Mouse (Mus musculus) G1E (cell line): ENCODE measurements at regions not wholly inside any gene's neighbourhood (a gene's known extent, or its start where the extent isn't known, plus 50 kb on each side); places are given as distances from the start of the nearest gene placed in this dataset.

Experiments
- ATAC-seq: 2 replicates; pipeline ENCODE4 v1.8.0; 2016; ENCODE audit warnings: mild to moderate bottlenecking; ENCODE audit not compliant: insufficient number of reproducible peaks, poor library complexity, low FRiP score, severe bottlenecking; ENCODE audit errors: extremely low read depth
- DNase-seq: peaks from one replicate; pipeline ENCODE4 v3.0.0; 2012; ENCODE audit warnings: low spot score
- H3K27me3 ChIP-seq: 2 replicates; pipeline ENCODE4 v1.6.1; 2012; ENCODE audit warnings: mild to moderate bottlenecking, low read length, inconsistent platforms; ENCODE audit not compliant: insufficient read depth
- H3K36me3 ChIP-seq: replicated peaks from 2 replicates; pipeline ENCODE3; 2012; ENCODE audit warnings: mild to moderate bottlenecking, inconsistent platforms
- H3K4me1 ChIP-seq: 2 replicates; pipeline ENCODE4 v1.6.1; 2012; ENCODE audit warnings: low read depth, low read length, inconsistent platforms, mixed read lengths; ENCODE audit not compliant: insufficient read depth
- H3K4me3 ChIP-seq: 2 replicates; pipeline ENCODE4 v1.5.1; 2012; ENCODE audit warnings: low read depth, mild to moderate bottlenecking, inconsistent platforms, low read length, moderate library complexity, mixed read lengths
- H3K9me3 ChIP-seq: replicated peaks from 2 replicates; pipeline ENCODE4 v1.6.1; 2012; ENCODE audit warnings: inconsistent platforms
- CTCF ChIP-seq: IDR thresholded peaks from 2 replicates; pipeline ENCODE4 v1.5.1; 2012; ENCODE audit warnings: low read depth, low read length, inconsistent platforms, mixed read lengths
- GATA1 ChIP-seq: IDR thresholded peaks from 2 replicates; pipeline ENCODE4 v1.6.1; 2012; ENCODE audit warnings: borderline replicate concordance, low read length, inconsistent platforms, mixed read lengths
- GATA2 ChIP-seq: IDR thresholded peaks from 2 replicates; pipeline ENCODE4 v1.6.1; 2012; ENCODE audit warnings: low read depth, low read length, inconsistent platforms, borderline replicate concordance
- POLR2AphosphoS5 ChIP-seq: IDR thresholded peaks from 2 replicates; pipeline ENCODE4 v1.6.1; 2012; ENCODE audit warnings: low read depth, low read length, inconsistent platforms; ENCODE audit not compliant: insufficient replicate concordance
- TAL1 ChIP-seq: conservative IDR thresholded peaks from 2 replicates; pipeline ENCODE4 v1.6.1; 2012; ENCODE audit warnings: low read depth, low read length, inconsistent platforms, mixed read lengths

DNA sequence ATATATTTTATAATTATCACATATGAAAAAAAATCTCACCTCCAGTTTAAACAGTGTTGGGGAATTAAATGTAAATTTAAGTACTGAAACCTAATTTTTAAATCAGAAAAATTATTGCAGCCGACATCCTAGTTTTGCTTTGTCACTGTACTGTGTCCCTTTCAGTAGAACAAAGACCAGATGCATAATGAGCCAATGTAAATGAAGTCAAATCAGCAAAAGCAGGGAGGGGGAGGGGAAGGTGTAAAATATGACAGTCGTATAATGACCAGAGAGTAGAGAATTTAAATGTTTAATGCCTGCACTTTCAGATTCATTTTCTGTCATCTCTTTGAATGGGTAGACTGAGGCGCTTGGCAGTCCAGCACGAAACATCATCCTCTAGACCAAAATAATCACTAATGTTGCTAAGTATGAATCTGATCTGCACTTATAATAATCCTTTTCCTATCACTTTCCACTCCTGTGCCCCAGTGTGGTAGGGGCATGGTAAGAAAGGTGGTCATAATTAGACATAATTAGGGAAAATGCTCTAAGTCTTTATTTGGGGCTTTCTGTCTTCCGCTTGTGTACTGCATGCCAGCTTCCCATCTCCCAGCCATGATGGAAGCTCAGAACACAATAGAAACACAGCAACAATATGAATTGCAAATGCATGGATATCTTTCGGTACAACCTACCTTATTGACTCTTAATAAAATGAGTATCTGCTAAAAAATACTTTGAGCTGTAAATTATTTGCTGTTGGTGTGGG, 356.0 kb upstream of the Tmem161b start:
- Histone ChIP-seq H3K27me3 (no peaks in the 10 kb centered on the region), H3K9me3 (no peaks in the 10 kb centered on the region), H3K36me3 (no peaks in the 10 kb centered on the region), H3K4me3 (no peak overlapping the region), H3K4me1 (no peaks in the 10 kb centered on the region)
- TF ChIP-seq GATA1 (no peak), POLR2AphosphoS5 (no peak), CTCF (no peak), TAL1 (no peak), GATA2 (no peak)
- ATAC-seq: no peak
- no peak for DNase-seq

DNA sequence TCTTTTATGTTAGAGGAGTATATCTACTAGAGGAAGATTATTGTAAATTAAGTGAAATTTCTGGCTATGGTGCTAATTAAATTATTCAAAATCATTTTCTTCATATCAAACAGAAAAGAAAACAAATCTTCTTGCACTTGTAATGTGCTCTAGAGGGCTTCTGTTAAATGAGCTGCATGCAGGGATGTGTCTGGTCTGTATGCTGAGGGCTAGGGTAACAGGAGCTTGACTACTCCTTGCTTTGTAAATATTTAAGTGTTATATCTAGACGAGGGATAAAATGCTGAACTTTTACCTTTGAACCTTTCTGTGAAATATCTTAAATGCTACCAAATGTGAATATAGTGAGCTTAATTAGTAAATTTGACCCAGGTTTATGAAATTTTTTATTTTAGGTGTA, 354.9 kb upstream of the Tmem161b start:
- ATAC-seq (no peak), DNase-seq (no peak)
- Histone ChIP-seq H3K9me3 (no peaks in the 10 kb centered on the region), H3K27me3 (no peaks in the 10 kb centered on the region), H3K4me1 (no peaks in the 10 kb centered on the region), H3K4me3 (no peak overlapping the region), H3K36me3 (no peaks in the 10 kb centered on the region)
- no peak for TF ChIP-seq POLR2AphosphoS5
- TF ChIP-seq GATA2: no peak
- no peak for TF ChIP-seq CTCF
- no peak for TF ChIP-seq TAL1
- no peak for TF ChIP-seq GATA1

DNA sequence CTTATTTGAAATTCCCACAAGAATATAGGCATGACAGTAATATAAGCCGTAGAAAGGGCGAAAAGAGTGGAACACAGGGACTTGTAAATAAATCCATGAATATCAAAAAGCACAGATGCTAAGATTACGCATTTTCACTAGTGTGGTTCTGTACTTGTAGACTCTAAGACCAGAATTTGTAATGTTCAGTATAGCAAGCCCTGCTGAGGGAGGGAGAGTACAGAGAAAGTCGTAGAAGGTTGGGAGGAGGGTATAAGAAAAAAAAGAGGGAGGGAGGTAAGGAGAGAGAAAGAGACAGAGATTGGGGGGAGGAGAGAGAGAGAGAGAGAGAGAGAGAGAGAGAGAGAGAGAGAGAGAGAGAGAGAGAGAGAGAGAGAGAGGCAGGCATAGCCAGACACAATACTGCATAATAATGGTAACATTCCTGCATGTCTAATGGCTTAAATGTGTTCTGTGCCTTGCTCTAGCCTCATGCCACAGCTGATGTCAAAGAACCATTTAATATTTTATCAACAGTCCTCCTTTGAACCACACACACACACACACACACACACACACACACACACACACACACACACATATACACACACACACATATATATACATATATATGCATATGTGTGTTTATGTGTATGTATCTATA, 354.1 kb upstream of the Tmem161b start:
- Histone ChIP-seq H3K36me3 (no peaks in the 10 kb centered on the region), H3K27me3 (no peaks in the 10 kb centered on the region), H3K4me3 (no peak overlapping the region), H3K9me3 (no peaks in the 10 kb centered on the region), H3K4me1 (no peaks in the 10 kb centered on the region)
- DNase-seq (no peak), ATAC-seq (no peak)
- no peak for TF ChIP-seq GATA2
- TF ChIP-seq GATA1: no peak
- TF ChIP-seq TAL1: no peak
- no peak for TF ChIP-seq CTCF
- no peak for TF ChIP-seq POLR2AphosphoS5

DNA sequence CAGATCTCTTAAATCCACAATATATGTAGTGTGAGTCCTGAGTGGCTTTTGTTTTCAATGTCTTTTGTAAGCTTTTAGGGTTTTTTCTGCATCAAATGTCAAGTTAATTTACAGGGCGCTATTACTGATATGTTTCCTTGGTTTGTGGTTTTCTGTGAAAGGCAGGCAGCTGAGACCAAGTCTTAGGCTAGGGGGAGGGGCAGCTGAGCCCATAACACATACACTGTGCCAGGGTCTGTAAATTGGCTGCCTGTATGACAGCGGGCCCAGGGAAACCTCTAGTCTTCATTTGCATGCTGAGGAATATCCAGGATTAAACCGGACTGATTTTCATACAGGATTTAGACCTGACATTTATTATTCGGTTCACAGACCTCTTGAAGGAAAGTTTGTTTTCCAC, 353.2 kb upstream of the Tmem161b start:
- no peak for DNase-seq
- no peaks in the 10 kb centered on the region for H3K27me3 ChIP-seq
- no peak overlapping the region for H3K4me3 ChIP-seq
- no peaks in the 10 kb centered on the region for H3K36me3 ChIP-seq
- no peaks in the 10 kb centered on the region for H3K4me1 ChIP-seq
- no peak for ATAC-seq
- no peaks in the 10 kb centered on the region for H3K9me3 ChIP-seq
- no peak for TF ChIP-seq GATA1
- no peak for TF ChIP-seq TAL1
- no peak for TF ChIP-seq CTCF
- no peak for TF ChIP-seq POLR2AphosphoS5
- TF ChIP-seq GATA2: no peak

DNA sequence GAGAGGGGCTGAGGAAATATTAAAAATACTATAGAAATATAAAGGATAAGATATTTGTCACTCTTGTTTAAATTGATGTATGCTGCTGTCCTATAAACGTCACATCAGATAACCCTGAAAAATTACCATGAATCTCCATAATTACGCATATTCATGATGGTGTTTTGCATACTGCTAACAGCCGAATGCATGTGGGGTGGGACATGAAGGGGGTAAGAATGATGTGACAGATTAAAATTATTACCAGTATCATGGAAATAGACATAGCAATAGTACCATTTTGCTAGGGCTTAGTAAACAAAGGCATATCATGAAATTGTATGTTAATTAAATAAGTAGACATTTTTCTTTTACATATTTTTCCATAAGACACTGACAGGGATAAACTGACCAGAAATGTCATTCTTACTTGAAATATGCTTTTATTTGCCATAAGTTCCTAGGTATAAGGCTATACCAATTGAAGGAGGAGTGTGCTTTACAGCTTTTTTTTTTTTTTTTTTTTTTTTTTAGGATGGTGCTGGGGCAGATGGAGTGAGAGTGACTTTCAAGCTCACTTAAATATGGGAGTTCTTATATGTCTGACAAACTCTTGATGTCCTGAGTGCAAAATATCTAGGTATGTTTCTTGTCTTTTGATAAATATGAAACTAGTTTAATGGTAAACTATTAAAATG, 349.8 kb upstream of the Tmem161b start:
- no peaks in the 10 kb centered on the region for H3K27me3 ChIP-seq
- TF ChIP-seq GATA2 (no peak), GATA1 (no peak), CTCF (no peak), TAL1 (no peak), POLR2AphosphoS5 (no peak)
- no peaks in the 10 kb centered on the region for H3K9me3 ChIP-seq
- no peaks in the 10 kb centered on the region for H3K4me1 ChIP-seq
- H3K4me3 ChIP-seq: no peak overlapping the region
- no peaks in the 10 kb centered on the region for H3K36me3 ChIP-seq
- DNase-seq: no peak
- ATAC-seq: no peak

DNA sequence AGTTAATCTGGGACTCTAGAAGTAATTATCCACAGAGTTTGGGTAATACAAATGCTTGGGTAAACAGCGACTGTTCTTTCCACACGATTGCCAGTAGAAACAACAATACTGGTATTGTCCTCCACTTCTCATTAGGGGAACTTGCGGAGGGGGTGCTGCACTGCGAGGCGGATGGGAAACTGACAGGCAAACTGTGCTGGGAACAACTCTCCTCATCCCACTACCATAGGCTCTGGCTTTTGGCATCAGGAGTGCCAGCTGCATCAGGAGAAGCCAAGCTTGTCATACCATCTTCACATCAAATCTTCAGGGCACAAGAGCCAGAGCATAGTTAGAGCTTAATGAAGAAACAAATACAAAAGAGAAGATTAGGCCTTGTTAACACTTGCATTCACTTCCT, 349.2 kb upstream of the Tmem161b start:
- Histone ChIP-seq H3K9me3 (no peaks in the 10 kb centered on the region), H3K27me3 (no peaks in the 10 kb centered on the region), H3K36me3 (no peaks in the 10 kb centered on the region), H3K4me1 (no peaks in the 10 kb centered on the region), H3K4me3 (no peak overlapping the region)
- TF ChIP-seq POLR2AphosphoS5 (no peak), GATA1 (no peak), CTCF (no peak), GATA2 (no peak), TAL1 (no peak)
- DNase-seq (no peak), ATAC-seq (no peak)
